Mouse (Mus musculus) retina, postnatal 7 days (tissue): ENCODE results near the gene Man1a.

ENCODE experiments used
- DNase-seq: peaks from one replicate; pipeline ENCODE4 v3.0.0-alpha.2; 2012; ENCODE audit warnings: low read depth, low spot score

The Man1a gene

GRCm38 (mm10) chr10:54017904-54018454 is 58.4 kb downstream of the Man1a start:
- DNase-seq, result no peak

DNA sequence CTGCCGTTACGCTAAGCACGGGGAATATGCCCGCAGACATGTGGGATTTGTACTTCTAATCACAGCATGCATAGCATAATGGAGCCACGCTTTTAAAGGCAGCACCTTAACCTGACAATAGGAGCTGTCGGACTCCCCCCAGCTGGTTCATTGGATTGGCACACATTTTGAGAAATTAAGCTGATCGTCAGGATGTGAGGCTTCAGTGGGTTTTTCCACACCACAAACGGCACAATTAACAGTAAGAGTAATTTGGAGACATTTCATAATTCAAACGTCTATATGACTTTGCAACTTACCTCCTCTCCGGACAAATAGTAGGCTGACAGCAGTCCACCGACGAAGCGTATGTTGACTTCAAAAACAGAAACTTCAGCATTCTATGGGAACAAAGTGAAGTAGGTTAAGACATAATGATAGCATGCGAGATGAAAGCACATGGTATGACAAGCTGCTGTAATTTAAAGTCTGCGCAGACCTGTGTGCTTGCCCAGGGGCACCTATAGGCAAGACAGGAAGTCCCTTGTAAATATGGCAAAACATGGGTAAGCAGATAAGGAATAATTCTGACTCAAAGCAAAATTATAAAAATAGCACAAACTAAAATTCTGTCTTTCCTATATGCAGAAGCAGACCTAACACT is 62.2 kb downstream of the Man1a start:
- no peak for DNase-seq

DNA sequence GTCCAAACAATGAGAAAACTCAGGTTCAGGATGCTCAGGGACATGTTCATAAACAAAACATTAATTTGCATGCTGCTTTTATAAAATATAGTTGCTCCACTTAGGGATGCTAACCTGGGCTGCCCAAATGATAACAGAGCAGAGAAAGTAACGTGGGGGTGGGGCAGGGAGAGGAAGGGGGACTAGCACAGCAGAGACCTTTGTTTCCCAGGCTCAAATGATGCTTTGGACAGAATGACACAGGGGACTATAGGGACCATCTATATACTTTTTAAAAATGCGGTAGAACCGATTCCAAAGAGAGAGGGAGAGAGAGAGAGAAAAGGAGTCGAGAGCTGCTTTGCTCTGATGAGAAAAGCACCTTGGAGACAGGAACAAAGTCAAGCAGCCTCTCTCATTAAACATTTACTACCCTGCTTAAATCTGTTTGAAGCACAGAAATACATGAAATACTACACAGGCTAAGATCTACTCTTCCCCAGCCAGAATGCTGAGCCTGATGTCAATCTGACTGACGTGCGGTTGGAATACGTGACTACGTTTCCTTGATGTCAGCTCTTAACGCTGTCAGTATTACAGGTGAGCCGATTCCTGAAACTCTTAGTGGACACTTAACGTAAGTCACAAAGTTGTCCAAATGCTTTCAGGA is 63.1 kb downstream of the Man1a start:
- DNase-seq, result no peak

- DNase-seq, result no peak
Measured at GRCm38 (mm10) chr10:54009154-54009553, 67.3 kb downstream of the Man1a start.

GRCm38 (mm10) chr10:54006868-54007267 is 69.5 kb downstream of the Man1a start:
- DNase-seq, result no peak

DNA sequence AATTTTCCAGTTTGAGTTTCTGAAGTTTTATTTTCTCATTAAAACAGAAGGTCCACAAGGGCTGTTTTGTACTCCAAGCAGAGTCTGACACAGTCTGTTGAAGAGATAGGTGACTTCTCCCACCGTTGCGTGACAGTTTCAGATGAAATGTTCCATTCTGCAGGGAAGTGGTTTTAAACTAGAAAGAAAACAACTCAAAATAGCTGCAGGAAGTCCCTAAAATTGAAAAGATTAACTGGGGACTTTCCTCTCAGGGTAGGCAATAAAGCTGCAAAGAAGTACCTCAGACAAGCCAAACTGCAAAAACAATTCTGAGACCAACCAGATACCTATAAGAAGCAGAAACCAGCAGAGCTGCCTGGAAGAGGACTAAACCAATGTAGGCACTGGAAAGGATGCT is 70.6 kb downstream of the Man1a start:
- no peak for DNase-seq

DNA sequence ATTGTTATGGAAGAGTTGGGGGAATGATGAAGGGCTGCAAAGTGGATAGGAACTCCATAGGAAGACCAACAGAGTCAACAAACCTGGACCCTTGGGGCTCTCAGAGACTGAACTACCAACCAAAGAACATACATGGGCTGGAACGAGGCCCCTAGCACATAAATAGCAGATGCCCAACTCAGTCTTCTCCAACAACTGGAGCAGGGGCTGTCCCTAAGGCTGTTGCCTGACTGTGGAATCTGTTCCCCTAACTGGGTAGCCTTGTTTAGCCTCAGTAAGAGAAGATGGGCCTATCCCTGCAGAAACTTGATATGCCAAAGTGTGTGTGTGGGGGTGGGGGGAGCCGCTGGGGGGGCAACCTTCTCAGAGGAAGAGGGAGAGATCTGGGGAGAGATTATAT is 73.5 kb downstream of the Man1a start:
- no peak for DNase-seq

- no peak for DNase-seq
Measured at GRCm38 (mm10) chr10:53997301-53997700, 79.1 kb downstream of the Man1a start.

GRCm38 (mm10) chr10:53996216-53996615 is 80.2 kb downstream of the Man1a start:
- DNase-seq, result no peak

DNA sequence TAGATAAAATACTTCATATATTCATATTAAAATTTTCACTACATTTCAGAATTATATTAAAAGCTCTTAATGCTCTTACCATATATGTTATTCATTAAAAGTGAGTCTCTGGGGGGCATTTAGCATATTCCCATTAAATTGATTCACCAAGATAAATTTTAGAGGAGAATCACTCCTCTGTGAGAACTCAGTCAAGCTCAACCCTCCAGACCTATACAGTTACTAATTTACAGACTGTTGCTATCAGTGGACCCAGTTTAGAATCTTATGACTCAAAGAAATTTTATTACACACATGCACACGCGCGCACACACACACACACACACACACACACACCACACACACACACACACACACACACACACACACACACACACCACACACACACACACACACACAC is 81.8 kb downstream of the Man1a start:
- DNase-seq, result no peak

- DNase-seq, result no peak
Measured at GRCm38 (mm10) chr10:53990434-53990833, 86.0 kb downstream of the Man1a start.

GRCm38 (mm10) chr10:53984894-53985293 is 91.5 kb downstream of the Man1a start:
- DNase-seq, result no peak

- no peak for DNase-seq
Measured at GRCm38 (mm10) chr10:53984086-53984485, 92.3 kb downstream of the Man1a start.

DNA sequence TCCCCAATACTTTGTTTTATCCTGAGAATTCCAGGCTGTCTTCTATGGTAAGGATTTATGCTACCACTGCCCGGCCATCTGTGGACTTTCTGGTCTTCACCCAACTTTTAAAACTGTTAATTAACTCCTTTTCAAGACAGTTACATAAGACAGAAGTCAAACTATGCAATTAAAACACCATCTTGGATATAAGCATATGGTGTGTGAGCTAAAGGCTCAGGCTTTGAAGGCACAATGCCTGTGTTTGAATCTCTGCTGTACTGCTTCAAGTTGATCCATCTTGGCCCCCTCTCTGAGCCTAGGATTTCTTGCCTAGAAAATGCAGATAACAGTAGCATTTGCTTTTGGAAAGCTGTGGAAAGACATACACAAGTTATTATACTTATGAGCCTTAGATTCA is 97.8 kb downstream of the Man1a start:
- no peak for DNase-seq

DNA sequence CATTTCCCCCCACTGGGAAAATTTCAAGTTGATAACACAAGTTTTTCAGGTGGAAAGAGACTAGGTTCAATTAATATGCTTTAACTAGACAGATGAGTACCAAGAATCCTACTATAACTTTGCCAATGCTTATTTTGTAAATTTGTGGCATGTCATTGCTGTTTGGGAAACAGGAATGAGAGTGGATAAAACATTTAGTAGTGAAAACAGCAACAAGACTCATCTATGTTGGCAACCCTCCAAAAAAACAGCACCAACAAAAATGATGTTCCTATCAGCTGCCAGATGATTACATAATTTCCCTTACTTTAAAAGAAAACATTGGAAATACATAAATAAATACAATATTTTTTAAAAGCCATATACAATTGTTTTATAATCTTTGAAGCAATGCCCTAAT is 102.2 kb downstream of the Man1a start:
- DNase-seq, result no peak

- no peak for DNase-seq
Measured at GRCm38 (mm10) chr10:53959759-53960158, 116.7 kb downstream of the Man1a start.

DNA sequence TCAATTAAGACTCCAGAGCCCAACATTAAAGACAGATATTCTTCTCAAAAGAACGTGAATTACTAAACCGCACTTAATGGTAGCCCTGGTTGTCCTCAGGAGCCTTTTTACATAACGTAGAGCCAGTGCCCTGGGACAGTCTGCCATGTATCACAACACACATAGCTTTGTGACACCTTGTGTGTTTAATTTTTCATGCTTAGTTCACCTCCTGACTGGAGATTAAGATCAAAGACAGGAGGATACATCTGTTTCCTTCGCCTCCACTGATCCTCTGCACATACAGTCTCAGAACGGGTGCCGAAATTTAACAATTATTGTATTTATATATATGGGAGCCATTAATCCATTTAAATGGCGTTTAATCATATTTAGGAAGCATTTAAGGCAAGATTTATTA is 134.8 kb downstream of the Man1a start:
- no peak for DNase-seq

- no peak for DNase-seq
Measured at GRCm38 (mm10) chr10:53938199-53938598, 138.2 kb downstream of the Man1a start.

DNA sequence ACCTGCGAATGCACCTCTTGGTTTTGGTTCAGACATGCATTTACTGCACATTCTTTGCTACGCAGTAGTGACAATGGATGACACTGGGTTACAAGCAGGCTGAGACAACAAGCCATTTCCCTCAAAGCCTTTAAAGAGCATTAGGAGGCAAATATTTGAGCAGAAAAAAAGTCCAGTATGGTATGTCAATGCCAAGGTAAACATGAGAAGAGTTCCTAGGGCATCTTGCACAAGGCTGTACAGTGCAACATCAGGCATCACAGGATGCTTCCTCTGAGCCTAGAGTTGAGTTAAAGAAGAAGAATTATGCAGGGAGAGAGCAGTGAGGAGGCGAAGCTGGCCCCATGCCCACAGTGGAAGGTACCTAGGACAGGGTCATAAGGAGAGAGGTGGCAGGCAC is 140.3 kb downstream of the Man1a start:
- DNase-seq, result no peak

DNA sequence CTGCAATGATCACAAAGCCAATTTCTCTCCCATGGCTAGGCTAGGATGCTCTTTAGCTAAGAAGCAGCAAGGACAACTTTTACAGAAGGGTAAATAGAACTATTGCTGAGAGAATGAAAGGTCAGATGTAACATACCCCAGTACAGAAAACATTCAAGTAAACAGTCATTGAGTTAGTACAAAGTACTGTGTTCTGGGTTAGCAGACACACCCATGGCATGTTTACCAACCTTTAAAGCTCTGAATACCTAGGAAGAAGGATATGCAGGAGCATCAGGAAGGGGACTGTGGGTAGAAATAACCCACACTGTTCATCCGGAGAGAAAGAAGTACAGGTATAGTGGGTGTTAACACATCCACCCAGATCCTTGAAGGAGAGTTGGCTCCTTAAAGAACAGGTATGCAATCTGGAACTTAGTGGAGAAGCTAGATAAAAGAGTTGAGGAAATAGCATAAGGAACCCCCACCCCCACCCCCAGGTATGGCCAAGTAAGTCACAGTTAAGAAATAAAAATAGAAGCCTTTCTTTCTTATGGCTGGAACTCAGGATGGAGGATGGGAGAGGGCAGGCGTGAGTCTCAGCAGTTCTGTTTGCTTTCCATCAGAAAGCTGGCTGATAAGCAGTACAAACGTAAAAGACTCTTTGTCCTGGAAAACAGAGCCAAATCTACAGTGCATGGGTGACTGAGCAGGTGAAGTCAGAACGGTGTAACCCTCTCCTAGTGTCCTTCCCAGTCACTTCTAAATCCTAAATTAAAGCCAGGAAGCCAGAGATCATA is 146.5 kb downstream of the Man1a start:
- no peak for DNase-seq

DNA sequence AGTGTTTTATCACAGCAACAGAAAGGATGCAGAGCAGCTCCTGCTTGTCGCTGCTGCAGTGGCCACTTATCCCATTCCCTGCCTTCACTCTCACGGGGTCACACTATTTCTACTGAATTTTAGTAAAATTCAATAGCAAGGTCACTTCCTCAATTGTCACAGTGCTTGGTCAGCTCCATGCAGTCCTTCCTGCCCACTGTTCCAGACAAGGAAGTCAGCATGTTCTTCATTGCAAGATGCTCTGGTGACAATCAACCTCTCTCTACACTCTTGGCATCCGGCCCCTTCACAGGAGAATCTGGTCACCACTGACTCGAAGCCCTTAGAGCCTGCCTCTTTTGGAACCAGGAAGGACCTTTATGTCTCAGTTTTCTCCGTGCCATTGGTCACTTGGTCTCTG is 148.5 kb downstream of the Man1a start:
- no peak for DNase-seq

GRCm38 (mm10) chr10:53925456-53925855 is 151.0 kb downstream of the Man1a start:
- no peak for DNase-seq

DNA sequence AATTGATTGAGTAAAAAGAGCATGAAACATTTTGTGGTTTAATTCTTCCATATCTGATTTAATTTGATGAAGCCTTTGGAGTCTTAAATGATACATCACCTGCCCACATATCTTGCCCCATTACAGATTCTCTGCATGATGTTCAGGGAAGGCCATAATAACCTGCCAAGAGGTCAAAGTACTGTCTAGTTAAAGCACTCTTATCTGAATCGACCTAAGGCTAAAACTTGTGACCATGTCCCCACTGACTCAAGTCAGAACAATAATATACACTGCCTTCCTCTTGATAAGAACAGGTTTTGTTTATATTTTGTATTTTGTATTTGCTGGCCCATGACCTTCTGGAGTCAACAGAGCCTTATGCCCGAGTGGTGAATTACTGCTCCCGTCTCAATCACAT is 154.2 kb downstream of the Man1a start:
- no peak for DNase-seq
